Mouse (Mus musculus) midbrain, postnatal 0 days (tissue): Measurements from ENCODE around the gene Lingo3. TPM values are rescaled to one million over a fixed set of nuclear protein-coding genes. Genes with fewer than 3 reads are reported as not detected.
A peak's percentile ranks its signal among the peaks of the same experiment; 100 is the strongest.

Experiments
- ATAC-seq: fragments of 200-750 bp; cut with Nextera tagmentation; 2 replicates; pipeline ENCODE4 v1.8.0; 2017; ENCODE audit warnings: moderate number of reproducible peaks, mild to moderate bottlenecking, moderate TSS enrichment, moderate library complexity; ENCODE audit not compliant: low FRiP score
- DNase-seq: peaks from one replicate; pipeline ENCODE4 v3.0.0-alpha.2; 2015; ENCODE audit warnings: low spot score
- H3K27ac ChIP-seq: fragments of 300-500 bp; sonication (generic); 2 replicates; pipeline ENCODE4 v1.5.1; 2014; ENCODE audit warnings: low read depth, mild to moderate bottlenecking, low read length, mixed read lengths
- H3K27me3 ChIP-seq: fragments of 300-500 bp; sonication (generic); 2 replicates; pipeline ENCODE4 v1.6.1; 2014; ENCODE audit warnings: low read length, control low read depth, mixed read lengths; ENCODE audit not compliant: insufficient read depth
- H3K36me3 ChIP-seq: fragments of 300-500 bp; sonication (generic); 2 replicates; pipeline ENCODE4 v1.6.1; 2014; ENCODE audit warnings: low read length, control low read depth, mixed read lengths; ENCODE audit not compliant: insufficient read depth
- H3K4me1 ChIP-seq: fragments of 300-500 bp; sonication (generic); 2 replicates; pipeline ENCODE4 v1.6.1; 2014; ENCODE audit warnings: mild to moderate bottlenecking, control low read depth, antibody characterized with exemption, low read length, mixed read lengths; ENCODE audit not compliant: insufficient read depth
- H3K4me2 ChIP-seq: fragments of 300-500 bp; sonication (generic); 2 replicates; pipeline ENCODE4 v1.6.1; 2014; ENCODE audit warnings: low read depth, mild to moderate bottlenecking, low read length, mixed read lengths; ENCODE audit not compliant: poor library complexity, severe bottlenecking
- H3K4me3 ChIP-seq: fragments of 300-500 bp; sonication (generic); 2 replicates; pipeline ENCODE4 v1.5.1; 2014; ENCODE audit warnings: low read depth, mild to moderate bottlenecking, low read length, moderate library complexity
- H3K9ac ChIP-seq: fragments of 300-500 bp; sonication (generic); replicated peaks from 2 replicates; pipeline ENCODE4 v1.6.1; 2014; ENCODE audit warnings: mild to moderate bottlenecking, low read length, moderate library complexity, mixed read lengths; ENCODE audit not compliant: poor library complexity, severe bottlenecking
- H3K9me3 ChIP-seq: fragments of 300-500 bp; sonication (generic); 2 replicates; pipeline ENCODE4 v1.6.1; 2016; ENCODE audit warnings: low read length, control low read depth
- CTCF ChIP-seq: IDR thresholded peaks from 2 replicates; pipeline ENCODE4 v1.5.1; 2016; ENCODE audit warnings: antibody characterized with exemption, mild to moderate bottlenecking
- WGBS: fragments of 180-500 bp; shearing (Covaris S2); extraction: QIAGEN DNeasy Blood & Tissue Kit; methylation state at CpG from one replicate; pipeline ENCODE4 v1.1.7; 2014; 5-methylcytosine and 5-hydroxymethylcytosine counted together
- polyA plus RNA-seq: library from polyadenylated mRNA; unstranded; fragments of >200 nt; fragmentation: Nextera tagmentation; extraction: Ambion mirVana; gene quantifications from 2 replicates; pipeline ENCODE4 v1.2.1, GENCODE M21; 2015
- total RNA-seq: library from RNA; depleted of rRNA; stranded (reverse); fragments of >200 nt; gene quantifications from 2 replicates; pipeline ENCODE4 v1.2.3, GENCODE M21; 2014

Gene Lingo3
- total and polyA plus RNA-seq, 2 experiments from 2014 or later: 24.4 to 61.0 TPM

- ATAC-seq (no peak), DNase-seq (no peak)
- 0 out of 2 replicates have a peak overlapping the region, but pooled peaks have one; percentile 19 for H3K9ac ChIP-seq
- H3K4me2 ChIP-seq: peak overlapping the region; percentile 94
- H3K36me3 ChIP-seq: peaks cover 20% of the 10 kb centered on the region
- no peak for TF ChIP-seq CTCF
- no peak overlapping the region for H3K27ac ChIP-seq
- peaks cover 10% of the 10 kb centered on the region; the same call in 1 of the 2 replicates for H3K4me1 ChIP-seq
- WGBS: 16% methylated on average over 40 of the region's 40 CpGs
- peak overlapping the region; percentile 6; the same call in 1 of the 2 replicates for H3K4me3 ChIP-seq
- H3K9me3 ChIP-seq: no peaks in the 10 kb centered on the region
- H3K27me3 ChIP-seq: no peaks in the 10 kb centered on the region
Measured at GRCm38 (mm10) chr10:80808099-80808984, 35.5 kb downstream of the Lingo3 start.

GRCm38 (mm10) chr10:80807057-80807627 is 36.7 kb downstream of the Lingo3 start:
- Histone ChIP-seq H3K36me3 (peaks cover 31% of the 10 kb centered on the region), H3K4me1 (peaks cover 10% of the 10 kb centered on the region; the same call in 1 of the 2 replicates), H3K4me2 (peak overlapping the region; percentile 94), H3K9ac (peak overlapping the region; percentile 86), H3K27ac (peak overlapping the region; percentile 87), H3K9me3 (no peaks in the 10 kb centered on the region), H3K4me3 (peak overlapping the region; percentile 51), H3K27me3 (no peaks in the 10 kb centered on the region)
- ATAC-seq (peak; percentile 79), DNase-seq (peak; percentile 90)
- TF ChIP-seq CTCF: peak; percentile 18; the same call in 1 of the 2 replicates
- WGBS: under 1% methylated on average over 56 of the region's 58 CpGs

- Histone ChIP-seq H3K9me3 (no peaks in the 10 kb centered on the region), H3K4me3 (peak overlapping the region; percentile 51), H3K36me3 (peaks cover 37% of the 10 kb centered on the region), H3K27me3 (no peaks in the 10 kb centered on the region), H3K4me1 (peaks cover 10% of the 10 kb centered on the region; the same call in 1 of the 2 replicates), H3K27ac (peak overlapping the region; percentile 87), H3K4me2 (peak overlapping the region; percentile 94), H3K9ac (peak overlapping the region; percentile 86)
- 38% methylated on average over 32 of the region's 34 CpGs for WGBS
- TF ChIP-seq CTCF: no peak
- DNase-seq (no peak), ATAC-seq (no peak; the same call in 1 of the 2 replicates)
Measured at GRCm38 (mm10) chr10:80806341-80807056, 37.3 kb downstream of the Lingo3 start.

GRCm38 (mm10) chr10:80805925-80806324 is 37.9 kb downstream of the Lingo3 start:
- peak; percentile 79 for TF ChIP-seq CTCF
- no peak for ATAC-seq
- Histone ChIP-seq H3K36me3 (peaks cover 43% of the 10 kb centered on the region), H3K4me2 (peak overlapping the region; percentile 94; the same call in 1 of the 2 replicates), H3K9ac (no peak overlapping the region), H3K4me3 (no peak overlapping the region), H3K27ac (no peak overlapping the region), H3K9me3 (no peaks in the 10 kb centered on the region), H3K4me1 (peaks cover 10% of the 10 kb centered on the region; the same call in 1 of the 2 replicates), H3K27me3 (no peaks in the 10 kb centered on the region)
- DNase-seq: peak; percentile 67
- 15% methylated on average over 3 of the region's 3 CpGs for WGBS

- 74% methylated on average over 5 of the region's 5 CpGs for WGBS
- no peaks in the 10 kb centered on the region for H3K27me3 ChIP-seq
- no peak overlapping the region for H3K27ac ChIP-seq
- ATAC-seq (no peak), DNase-seq (no peak)
- H3K4me3 ChIP-seq: no peak overlapping the region
- no peak overlapping the region for H3K4me2 ChIP-seq
- peaks cover 43% of the 10 kb centered on the region for H3K36me3 ChIP-seq
- H3K9ac ChIP-seq: no peak overlapping the region
- H3K9me3 ChIP-seq: no peaks in the 10 kb centered on the region
- no peak for TF ChIP-seq CTCF
- peaks cover 9% of the 10 kb centered on the region; the same call in 1 of the 2 replicates for H3K4me1 ChIP-seq
Measured at GRCm38 (mm10) chr10:80805322-80805721, 38.5 kb downstream of the Lingo3 start.
